Mouse (Mus musculus): ENCODE results near the gene Amph.
"Not testable (repeated sequence)": the region's sequence is repeated elsewhere in the genome, so short reads cannot be mapped to it uniquely, and the experiment has no call there.

Amph gene

DNA sequence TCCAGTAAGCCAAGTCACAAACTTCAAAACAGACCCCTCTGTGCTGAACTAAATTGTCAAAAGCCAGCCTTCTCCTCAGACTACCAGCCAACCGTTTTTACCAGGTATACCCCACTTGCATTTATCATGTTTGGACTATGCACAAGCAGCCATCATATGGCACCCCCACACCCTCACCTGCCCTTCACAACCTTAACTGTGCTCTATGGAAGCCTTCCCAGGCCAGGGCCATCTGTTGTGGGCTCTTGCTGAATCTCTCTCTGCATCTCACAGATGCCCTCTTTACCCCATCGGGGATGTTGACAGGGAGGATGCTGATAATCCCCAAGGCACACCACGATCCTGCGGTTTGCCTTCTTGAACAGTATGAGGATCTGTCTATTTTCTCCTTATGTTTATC, 77.9 kb downstream of the Amph start:
- DNase-seq (ENCODE audit: low spot score), result no peak

DNA sequence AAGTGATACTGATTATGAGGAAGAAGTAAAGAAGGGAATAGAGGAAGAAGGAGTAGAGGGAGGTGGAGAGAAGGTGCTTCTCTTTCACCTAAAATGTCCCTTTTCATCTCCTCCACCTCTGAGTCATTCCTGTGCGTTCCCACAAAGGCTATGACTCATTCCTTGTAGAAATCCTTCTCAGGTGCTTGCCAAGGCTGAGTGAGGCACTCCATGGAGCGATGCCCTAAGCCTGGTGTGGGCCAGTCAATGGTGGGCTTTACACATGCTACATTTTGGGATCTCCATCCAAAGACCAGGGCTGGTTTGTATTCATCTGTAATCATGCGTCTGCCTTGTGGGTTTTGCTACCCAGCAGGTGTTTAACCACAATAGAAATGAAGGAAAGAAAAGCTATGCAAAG, 78.9 kb downstream of the Amph start:
- no peak for DNase-seq (ENCODE audit: low spot score)

DNA sequence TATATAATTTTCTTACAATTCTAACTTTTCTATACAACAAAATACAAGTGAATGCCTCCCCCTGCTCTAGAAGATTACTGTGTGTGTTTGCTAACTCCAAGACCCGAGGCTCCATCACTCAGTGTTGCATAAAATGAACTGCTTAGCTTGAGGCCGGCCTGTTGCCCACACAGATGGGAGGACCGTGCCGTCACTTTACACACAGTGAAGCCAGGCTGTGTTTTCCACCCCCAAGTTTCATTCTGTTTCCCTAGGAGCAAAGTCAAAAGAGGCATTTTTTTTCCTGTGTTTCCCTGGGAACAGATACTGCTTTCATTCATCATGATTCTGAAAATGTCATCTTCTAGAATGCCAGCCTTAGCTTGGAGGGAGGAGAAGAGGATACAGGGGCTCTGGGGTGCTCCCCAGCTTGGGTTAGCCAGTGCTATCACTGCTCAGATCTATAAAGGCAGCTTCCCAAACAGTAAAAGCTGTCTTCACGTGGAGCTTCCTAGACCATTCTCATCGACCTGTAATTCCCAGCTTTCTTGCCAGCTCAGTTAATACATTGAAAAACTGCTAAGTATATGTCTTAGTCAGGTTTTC, 79.9 kb downstream of the Amph start:
- no peak for DNase-seq (ENCODE audit: low spot score)

DNA sequence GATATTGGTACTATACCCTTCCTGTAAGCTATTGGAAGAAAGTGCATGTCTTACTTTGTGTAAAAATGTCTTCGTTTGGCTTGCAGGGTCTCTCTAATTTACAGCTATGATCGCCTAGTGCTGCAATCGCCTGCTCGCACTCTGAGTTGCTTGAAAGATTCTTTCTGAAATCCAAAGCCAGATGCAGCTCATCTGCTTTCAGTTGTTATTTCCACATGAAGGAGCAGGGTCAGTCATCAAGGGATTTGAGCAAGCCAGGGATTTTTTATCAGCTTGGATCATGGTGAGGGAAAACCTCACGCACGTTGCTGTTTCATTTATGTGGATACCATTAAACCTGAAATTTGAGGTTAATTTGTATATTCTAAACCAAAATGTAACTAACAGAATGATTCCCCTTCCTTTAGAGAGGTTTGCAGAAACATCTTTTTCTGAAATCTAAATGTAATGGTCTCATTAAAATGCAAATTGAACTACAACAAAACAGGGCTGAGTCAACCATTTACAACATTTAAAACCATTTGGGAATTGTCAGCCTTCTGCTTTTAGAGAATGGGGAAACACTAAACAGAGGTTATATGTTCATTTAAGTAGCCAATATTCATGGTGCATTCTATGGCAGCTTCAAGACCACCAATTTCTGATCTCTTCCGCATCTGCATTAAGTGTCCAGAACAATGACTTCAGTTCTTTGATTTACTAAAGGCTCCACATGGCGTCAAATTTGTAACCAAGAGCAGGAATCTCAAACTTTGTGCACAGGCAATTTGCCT, 84.1 kb downstream of the Amph start:
- DNase-seq (ENCODE audit: low spot score), result no peak

DNA sequence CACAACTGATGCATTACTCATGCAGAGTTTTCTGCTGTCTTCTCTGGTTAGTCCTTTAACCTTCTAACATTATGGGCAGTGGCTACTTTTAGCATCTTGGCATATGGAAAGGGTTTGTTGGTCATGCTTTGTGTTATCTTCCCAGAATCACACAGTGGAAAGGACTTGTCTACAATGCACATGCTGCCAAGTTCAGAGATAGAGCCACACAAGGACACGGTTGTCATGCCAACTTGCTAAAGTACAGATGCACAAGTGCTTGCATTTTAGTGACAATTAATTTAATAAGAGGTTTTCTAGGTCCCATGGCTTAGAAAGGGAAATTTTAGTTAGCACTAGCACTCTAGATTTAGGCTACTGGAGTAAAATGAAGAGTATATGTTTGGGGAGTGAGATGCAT, 104.1 kb downstream of the Amph start:
- no peak for DNase-seq (ENCODE audit: low spot score)

DNA sequence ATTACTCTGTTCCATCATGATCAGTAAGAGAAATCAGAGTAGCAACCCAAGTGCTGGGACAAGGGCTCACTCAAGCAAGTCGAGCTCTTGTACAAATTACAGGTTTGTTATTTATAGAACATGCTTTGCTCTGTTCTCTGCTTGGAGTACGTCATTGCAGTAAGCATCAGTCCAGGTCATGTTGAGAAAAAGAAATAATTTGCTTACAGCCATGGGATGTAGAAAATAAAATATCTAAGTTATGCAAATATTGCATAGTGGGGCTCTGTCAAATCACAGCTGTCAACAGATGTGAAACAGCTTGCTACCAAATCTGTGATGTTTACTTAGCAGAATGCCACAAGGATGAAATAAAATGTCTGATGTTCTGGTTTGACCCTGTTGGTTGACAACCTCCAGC, 106.5 kb downstream of the Amph start:
- no peak for DNase-seq (ENCODE audit: low spot score)

DNA sequence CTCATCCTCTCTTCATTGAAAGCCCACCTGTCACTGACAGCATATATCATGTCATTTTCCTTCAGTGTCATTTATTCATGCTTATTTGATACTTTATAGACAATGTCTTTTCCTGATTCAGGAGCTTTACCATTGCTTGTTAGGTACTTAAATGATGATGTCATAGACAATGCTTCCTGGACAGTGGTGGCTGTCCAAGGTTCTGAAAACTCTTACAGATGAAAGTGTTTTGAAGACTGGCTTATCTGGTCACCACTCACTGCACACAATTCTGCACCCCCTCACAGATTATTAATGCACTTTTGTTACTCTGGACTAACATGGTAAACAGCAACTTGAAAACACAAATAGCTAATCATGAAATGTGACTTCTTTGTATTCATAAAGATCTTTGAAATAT, 124.3 kb downstream of the Amph start:
- DNase-seq (ENCODE audit: low spot score), result no peak

DNA sequence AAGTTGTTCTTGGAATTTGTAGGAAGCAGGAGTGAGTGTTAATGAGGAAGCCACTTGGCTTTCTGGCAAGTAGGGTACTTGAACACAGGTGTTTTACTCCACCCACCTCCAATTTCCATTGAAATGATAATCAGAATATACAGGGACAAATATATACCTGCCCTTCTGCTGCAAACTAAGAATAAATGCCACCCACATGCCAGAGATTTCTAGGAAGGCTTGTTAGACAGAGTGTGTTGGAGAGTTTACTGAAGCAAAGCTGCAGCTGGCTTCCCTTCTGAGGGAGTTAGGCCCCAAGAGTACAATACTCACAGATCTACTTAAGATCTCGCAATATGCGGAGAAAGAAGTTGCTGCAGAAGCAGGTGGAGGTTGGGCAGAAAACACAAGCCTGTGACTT, 129.4 kb downstream of the Amph start:
- no peak for DNase-seq (ENCODE audit: low spot score)

DNA sequence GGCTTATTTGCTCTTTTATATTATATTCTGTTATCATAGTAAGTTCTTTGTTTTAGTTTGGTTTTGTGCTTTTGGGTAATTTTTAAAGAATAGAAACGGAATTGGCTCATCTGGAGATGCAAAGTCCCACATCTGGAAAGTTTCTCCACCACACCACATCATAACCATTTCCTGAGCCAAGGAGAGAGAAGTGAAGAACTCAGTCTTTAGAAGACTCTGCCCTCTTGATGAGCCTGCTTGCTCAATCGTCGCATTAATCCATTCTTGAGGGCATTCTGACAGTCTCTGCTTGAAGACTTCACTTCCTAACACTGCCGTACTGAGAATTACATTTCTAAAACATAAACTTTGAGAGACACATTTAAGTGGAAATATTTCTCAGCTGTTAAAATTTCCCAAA, 133.9 kb downstream of the Amph start:
- no peak for DNase-seq (ENCODE audit: low spot score)

DNA sequence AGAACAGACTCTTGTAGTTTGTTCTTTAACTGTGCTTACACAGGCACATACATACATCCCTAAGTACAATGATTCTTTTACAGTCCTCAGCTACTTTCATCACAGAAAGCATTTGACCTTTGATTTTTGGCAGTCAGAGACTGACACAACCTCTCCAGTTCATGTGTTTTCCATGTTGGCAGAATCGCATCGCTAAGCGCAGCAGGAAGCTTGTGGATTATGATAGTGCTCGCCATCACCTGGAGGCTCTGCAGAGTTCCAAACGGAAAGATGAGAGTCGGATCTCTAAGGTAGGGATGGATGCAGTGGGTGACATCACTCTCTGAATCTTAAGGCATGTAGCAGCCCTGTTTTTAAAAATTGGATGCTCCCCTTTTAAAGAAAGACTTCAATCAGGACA, 146.6 kb downstream of the Amph start:
- DNase-seq (ENCODE audit: low spot score), result no peak

DNA sequence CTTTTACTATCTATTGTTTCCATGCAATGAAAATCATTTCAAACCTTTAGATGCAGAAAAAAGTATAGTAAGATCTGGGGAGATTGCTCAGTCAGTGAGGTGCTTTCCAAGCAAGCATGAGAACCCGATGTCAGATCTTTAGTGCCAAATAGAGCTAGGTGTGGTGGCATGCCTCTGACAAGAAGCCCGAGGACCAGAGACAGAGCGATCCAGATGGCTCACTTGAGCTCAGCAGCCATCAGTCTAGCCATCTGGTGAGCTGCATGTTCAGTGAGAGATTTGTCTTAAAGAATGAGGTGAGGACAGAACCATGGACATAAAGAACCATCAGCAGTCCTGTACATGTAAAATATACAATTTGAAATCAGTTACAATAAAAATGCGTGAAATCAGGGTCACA, 149.1 kb downstream of the Amph start:
- DNase-seq (ENCODE audit: low spot score), result no peak

DNA sequence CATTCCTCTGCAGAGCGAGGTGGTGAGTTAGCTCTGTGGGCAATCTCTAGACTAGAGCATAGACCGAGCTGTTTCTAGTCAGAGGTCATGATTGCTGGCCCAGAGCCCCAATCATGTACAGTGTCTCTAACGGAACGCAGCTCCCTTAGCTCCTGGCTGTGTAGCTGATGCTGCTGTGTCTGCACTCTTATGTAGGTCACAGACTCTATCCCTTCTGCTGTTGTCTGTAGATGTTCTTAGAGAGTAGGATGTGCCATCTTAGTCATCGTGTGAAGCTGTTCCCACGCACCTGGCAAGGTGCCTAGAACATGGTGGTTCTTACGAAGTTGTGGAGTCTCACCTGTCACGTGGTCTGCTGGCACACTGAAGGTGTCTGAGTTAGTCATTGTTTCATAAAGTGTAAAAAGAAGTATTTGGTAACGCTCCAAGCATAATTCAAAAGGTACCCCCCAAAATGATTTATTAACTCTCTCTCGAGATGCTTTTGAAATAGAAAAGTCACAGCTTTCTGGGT, 153.9 kb downstream of the Amph start:
- DNase-seq (ENCODE audit: low spot score), result no peak

DNA sequence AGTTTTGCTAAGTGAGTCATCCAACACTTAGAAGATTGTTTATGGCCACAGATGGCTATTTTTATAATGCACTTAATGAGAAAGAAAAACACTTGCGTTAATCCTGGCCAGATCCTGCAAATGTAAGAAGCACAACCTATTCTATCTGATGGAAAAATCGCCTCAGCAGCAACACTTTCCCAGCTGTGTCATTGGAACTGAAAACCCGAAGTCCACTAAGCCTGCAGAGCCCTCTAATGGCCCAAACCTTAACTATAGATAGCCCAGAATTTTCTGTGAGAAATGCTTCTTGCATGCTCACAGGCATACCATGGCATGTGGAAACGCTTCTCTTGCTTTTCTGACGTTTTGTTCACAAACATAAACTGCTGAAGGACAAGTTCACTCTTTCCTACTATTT, 158.4 kb downstream of the Amph start:
- DNase-seq (ENCODE audit: low spot score), result no peak

DNA sequence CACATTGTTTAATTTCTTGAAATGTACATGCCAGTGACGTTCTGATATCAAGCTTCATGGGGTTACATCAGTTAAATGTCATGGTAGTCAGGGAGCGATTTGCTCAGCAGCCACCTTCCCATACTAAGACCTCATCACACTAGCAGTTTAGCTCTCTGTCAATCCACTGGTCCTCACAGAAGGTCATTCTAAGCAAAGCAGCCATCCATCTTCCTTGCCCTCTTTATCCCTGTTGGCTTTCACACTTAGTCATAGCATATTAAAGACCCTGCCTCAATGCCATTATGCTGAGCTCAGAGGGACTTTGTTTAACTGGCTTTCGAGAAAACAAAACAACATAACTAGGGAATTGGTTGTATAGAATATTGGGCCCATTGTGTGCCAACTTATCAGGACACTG, 161.3 kb downstream of the Amph start:
- DNase-seq (ENCODE audit: low spot score), result no peak

DNA sequence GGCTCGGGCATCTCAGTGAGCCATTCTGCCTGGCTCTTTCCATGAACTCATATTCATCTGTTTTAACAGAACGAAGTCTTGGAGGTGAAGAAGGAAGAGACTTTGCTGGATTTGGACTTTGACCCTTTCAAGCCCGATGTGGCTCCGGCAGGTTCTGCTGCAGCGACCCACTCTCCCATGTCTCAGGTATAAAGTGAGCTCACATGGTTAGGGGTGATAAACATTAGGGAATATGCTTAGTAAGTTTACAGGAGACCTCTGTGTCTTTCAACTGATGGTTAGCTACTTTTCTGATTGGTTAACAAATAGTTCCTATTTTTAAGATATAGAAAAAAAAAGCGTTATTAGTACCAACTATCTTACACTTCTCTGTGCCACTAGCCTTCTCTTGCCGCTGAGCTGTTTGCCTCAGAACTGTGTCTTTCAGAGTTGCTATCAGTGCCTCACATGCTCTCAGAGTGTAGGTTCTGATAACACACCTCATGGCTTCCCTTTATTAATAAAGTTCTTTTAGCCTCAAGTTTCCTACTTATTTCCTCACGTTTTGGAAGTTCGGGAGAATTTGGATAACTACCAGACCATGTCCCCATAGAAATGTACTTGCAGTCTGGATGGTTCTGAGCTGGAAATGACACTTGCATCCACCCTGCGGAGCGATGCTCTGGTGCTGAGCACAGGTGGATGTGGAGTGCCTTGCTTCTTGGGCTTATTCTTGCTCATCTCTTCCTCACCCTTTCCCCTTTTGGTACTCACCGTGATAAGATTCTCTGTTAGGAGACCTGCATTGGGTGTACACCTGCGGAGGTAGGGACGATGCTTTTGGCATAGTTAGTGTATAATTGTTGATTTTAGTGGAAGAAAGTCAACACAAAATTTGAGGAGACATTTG, 165.3 kb downstream of the Amph start:
- no peak for DNase-seq (ENCODE audit: low spot score)

DNA sequence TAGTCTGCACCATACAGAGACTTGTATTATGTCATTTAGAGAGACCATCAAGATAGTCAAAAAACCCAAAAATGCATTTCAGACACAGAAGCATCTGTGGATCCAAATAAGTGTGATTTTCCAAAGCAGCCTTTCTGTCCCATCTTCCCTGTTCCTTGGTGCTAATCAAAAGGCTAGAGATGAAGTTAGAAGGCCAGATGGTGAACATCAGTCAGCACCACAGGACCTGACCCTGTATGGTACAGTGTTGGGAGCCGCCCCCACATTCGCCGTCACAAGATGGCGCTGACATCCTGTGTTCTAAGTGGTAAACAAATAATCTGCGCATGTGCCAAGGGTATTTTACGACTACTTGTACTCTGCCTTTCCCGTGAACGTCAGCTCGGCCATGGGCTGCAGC, 166.8 kb downstream of the Amph start:
- not testable (repeated sequence) for DNase-seq (ENCODE audit: low spot score)

DNA sequence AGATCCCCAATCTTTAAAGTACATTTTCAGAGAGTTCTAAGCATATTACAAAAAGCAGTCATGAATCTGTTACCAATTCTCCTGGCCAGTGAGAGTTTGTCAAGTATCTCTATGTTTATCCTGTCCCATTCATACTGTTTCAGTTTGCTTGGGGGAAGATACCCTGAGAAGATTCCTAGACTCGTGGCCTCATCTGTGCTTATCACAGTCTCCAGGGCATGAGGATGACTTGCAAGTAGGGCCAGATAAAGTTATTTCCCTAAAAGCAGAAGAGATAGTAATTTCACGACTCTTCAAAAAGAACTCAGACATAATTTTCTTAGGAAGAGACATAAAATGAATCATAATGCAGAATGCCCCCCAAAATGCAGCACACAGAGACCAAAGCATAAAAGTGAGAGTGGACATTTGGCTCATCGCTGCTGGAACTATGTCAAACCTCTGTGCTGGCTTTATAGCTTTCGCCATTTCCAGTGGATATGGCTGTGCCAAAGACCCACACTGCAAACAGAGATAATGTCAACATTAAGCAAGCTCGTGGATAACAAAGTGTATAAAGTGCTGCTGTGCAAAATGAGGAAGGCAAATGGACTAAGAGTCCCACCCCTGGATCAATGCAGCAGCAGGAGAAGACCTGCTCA, 179.0 kb downstream of the Amph start:
- DNase-seq (ENCODE audit: low spot score), result no peak

DNA sequence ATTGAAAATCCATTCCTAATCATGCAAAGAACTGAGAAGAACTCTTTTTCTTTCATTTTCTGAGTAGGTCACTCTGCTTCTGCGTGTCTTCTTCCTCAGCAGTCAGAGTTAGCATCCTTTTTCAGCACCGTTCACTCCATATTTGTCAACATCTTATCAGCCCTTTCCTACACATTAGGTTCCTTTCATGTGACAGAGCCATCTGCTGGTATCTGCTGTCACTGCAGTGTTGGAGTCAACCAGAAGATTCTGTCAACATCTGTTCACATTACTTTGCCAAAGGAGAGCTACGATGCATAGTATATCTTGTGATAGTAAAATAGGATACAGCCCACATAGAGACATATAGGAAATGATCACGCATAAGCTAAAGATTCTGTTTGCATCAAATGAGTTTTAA, 185.8 kb downstream of the Amph start:
- DNase-seq (ENCODE audit: low spot score), result peak; percentile 29

DNA sequence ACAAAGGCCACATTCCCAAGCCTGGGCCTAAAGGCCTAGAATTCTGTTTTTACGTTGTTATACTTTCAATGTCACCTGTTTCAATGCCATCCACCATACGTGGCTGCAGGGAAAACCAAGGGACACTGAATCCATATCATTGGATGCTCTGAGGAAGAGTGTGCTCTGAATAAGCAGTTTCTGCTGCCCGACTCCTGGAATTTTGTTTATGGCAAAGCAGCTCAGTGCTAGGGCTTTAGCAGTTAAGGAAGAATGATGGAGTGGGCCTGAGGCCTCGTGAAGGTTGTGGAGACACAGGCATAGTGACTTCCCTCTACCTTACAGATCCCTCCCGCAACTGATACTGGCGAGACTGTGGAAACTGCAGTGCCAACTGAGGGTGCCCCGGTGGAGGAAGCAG, 189.2 kb downstream of the Amph start:
- no peak for DNase-seq (ENCODE audit: low spot score)

DNA sequence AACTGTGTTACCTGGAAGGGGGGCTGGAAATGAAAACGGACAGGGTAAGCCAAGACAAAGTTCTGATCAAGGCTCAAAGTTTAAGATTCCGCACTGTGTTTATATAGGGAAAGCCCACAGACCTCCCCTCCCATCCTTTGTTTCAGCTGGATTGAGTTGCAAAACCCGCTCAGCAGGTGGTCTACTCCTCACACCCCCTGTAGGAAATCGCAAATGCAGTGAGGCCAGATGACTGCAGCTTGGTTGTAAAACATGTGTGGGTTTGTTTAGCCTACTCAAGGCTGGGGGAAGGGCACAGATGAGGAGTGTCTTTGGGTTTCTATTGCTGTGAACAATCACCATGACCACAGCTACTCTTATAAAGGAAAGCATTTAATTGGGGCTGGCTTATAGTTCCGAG, 189.9 kb downstream of the Amph start:
- DNase-seq (ENCODE audit: low spot score), result no peak

DNA sequence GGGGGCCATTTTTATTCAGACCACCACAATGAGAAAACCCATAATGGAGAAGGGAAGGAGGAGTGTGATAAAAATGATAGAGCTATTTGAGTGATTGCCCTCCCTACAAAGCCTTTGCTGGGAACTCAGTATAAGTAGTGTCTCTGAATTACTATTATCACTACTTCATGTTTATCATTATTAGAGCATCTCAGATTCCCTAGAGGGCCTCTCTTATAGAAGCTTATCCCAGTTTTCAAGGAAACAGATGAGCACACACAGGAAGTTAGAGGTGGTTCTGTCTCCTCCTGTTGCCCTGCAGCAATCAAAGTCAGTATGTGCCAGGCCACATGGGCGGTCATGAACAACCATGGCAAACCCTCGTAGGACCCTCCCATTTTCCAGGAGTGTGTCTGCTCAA, 190.5 kb downstream of the Amph start:
- DNase-seq (ENCODE audit: low spot score), result no peak

DNA sequence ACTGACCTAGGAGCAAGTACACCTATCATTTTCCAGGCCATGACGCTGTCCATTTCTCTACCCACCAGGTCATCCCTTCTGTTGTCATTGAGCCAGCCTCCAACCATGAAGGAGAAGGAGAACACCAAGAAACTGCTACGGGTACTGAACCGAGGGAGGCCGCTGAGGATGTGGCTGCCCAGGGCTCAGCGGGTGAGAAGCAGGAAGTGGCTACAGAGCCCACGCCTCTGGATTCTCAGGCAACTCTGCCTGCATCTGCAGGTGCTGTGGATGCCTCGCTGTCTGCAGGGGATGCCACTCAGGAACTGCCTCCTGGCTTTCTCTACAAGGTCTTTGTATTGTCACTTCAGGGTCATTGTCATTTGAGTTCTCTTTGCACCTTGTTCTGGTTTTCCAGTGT, 191.1 kb downstream of the Amph start:
- no peak for DNase-seq (ENCODE audit: low spot score)

DNA sequence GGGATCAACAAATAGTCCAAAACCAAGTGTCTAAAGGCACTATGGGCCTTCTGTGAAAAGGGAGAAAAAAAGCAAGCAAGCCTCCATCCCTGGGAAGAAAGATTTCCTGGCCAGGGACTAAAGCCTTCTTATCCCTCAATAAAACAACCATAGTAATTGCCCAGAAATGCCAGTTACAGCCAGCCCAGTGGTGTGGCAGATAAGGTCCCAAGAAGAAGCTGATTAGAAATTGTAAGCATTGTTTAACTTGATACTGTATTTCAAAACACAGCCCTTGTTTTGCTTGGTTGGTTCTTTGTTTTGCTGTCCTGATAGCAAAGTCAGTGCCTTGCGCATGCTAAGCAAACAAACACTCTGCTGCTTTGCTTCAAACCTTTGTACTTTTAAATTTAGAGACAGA, 191.8 kb downstream of the Amph start:
- no peak for DNase-seq (ENCODE audit: low spot score)
